Mouse (Mus musculus) spleen, adult 2 months (tissue): ENCODE data around the gene 1700102P08Rik. TPM values are rescaled to one million over a fixed set of nuclear protein-coding genes. Genes with fewer than 3 reads are reported as not detected.

Experiments used
- DNase-seq, 2 experiments: peaks; one replicate each; pipeline versions ENCODE4 v3.0.0 to v3.0.0-alpha.2; 2012 to 2021; ENCODE audit warnings: low spot score in 2 of 2, low read depth in 1 of 2
- H3K27ac ChIP-seq: fragments of 200-500 bp; 2 replicates; pipeline ENCODE4 v1.5.1; 2012; ENCODE audit warnings: low read length, inconsistent platforms; ENCODE audit not compliant: insufficient read depth
- H3K27me3 ChIP-seq: fragments of 200-500 bp; 2 replicates; pipeline ENCODE4 v1.6.1; 2012; ENCODE audit warnings: mild to moderate bottlenecking, moderate library complexity, low read length, inconsistent platforms; ENCODE audit not compliant: control insufficient read depth, insufficient read depth
- H3K36me3 ChIP-seq: fragments of 200-500 bp; 2 replicates; pipeline ENCODE4 v1.6.1; 2012; ENCODE audit warnings: mild to moderate bottlenecking, low read length, inconsistent platforms; ENCODE audit not compliant: control insufficient read depth, insufficient read depth
- H3K4me1 ChIP-seq: fragments of 200-500 bp; 2 replicates; pipeline ENCODE4 v1.6.1; 2011; ENCODE audit warnings: inconsistent platforms; ENCODE audit not compliant: control insufficient read depth, insufficient read depth, insufficient read length
- H3K4me3 ChIP-seq: fragments of 200-500 bp; 2 replicates; pipeline ENCODE4 v1.5.1; 2011; ENCODE audit warnings: mild to moderate bottlenecking, inconsistent platforms; ENCODE audit not compliant: insufficient read depth, insufficient read length; ENCODE audit errors: extremely low read depth
- CTCF ChIP-seq: fragments of 200-500 bp; IDR thresholded peaks from 2 replicates; pipeline ENCODE4 v1.5.1; 2011; ENCODE audit warnings: mild to moderate bottlenecking, inconsistent platforms; ENCODE audit not compliant: insufficient read depth, insufficient read length, insufficient replicate concordance; ENCODE audit errors: extremely low read depth
- POLR2A ChIP-seq: fragments of 200-500 bp; IDR thresholded peaks from 2 replicates; pipeline ENCODE4 v1.6.1; 2011; ENCODE audit warnings: low read depth, low read length, inconsistent platforms
- WGBS: fragments of 180-500 bp; shearing (Covaris S2); methylation state at CpG from one replicate; pipeline ENCODE4 v1.1.7; 2018; 5-methylcytosine and 5-hydroxymethylcytosine counted together
- polyA plus RNA-seq: library from polyadenylated mRNA; depleted of rRNA; stranded (reverse); fragments of >200 nt; gene quantifications from 2 replicates; pipeline ENCODE4 v1.2.3, GENCODE M21; 2012

Gene 1700102P08Rik
- polyA plus RNA-seq, 1 experiment: 0.49 TPM

DNA sequence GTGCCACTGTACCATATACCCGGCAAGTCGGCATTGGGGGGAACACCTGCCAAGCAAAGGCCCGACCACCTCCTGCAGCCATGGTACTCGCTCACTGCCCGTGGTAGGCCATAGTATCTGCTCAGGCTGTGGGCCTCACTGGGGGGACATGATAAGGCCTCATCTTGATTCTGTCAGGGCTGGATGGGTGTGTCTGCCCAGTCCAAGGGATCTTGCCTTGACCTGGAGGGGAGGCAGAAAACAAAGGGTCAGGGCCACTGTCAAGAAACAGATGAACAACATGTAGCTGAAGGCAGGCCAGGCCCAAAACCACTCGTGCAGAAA, 58.5 kb downstream of the 1700102P08Rik start:
- 76% methylated on average over 6 of the region's 6 CpGs for WGBS
- Histone ChIP-seq H3K27me3 (no peaks in the 10 kb centered on the region), H3K27ac (no peak overlapping the region), H3K4me3 (no peak overlapping the region), H3K36me3 (no peaks in the 10 kb centered on the region), H3K4me1 (peaks cover 6% of the 10 kb centered on the region; the same call in 1 of the 2 replicates)
- no peak for TF ChIP-seq CTCF
- TF ChIP-seq POLR2A: no peak
- DNase-seq: no peak

DNA sequence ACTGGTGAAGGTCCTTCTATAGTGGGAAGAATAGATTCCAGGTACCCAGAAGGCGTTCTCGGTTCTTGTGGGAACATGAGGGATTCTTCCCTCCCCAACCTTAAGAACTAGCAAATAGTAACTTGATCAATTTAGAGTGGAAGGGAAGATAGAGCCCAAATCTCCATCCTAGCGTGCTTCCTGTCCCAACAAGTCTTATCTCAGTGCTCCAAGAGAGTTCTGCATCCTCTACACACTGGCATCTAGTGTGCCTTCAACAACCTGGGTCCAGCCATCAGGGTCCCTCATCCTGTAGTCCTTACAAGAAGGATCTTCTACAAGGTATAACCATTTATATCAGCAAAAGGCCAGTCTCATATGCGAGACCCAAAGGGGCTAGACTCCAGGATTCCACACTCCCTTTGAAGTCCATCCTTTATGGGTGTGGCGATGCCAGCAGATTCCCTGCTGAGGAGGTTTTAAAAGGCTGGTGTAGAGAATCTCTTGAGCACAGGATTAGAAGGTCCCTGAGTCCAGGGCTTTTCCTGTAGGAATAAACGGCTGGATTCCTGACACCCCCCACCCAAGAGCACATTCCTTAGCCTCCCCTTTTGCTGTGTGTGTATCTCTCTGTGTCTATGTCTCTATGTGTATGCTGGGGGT, 59.0 kb downstream of the 1700102P08Rik start:
- H3K36me3 ChIP-seq: no peaks in the 10 kb centered on the region
- 81% methylated on average over 6 of the region's 6 CpGs for WGBS
- H3K27ac ChIP-seq: no peak overlapping the region
- H3K4me3 ChIP-seq: 0 out of 2 replicates have a peak overlapping the region, but pooled peaks have one; percentile 57
- peaks cover 6% of the 10 kb centered on the region; the same call in 1 of the 2 replicates for H3K4me1 ChIP-seq
- DNase-seq: no peak
- TF ChIP-seq POLR2A: no peak
- no peak for TF ChIP-seq CTCF
- no peaks in the 10 kb centered on the region for H3K27me3 ChIP-seq

DNA sequence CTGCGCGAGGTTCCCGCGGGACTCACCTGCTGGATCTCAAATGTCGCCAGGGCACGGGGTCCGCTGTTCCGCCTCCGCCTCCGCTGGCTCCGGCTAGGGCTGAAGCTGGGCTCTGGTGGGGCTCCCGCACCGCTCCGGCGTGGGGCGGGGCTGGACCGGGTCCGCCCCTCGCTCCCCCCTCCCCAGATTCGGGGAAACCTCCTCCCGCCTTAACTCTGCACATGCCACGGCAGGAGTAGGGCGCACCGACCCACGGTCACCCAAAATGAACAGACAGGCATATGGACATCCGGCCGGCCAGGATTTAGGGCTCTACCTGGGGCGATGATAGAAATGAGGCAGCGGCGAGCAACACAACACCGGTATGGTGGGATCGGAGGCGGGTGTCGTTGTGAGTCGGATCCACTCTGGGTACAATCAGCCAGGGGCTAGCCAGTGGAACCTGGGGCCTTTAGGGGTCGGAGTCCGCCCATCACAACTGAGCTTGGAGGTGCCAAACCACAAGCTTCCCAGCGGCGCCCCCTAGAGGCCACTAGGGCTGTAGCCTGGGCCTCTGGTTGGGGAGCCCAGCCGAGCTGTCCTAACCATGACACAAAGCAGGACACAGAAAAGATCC, 59.8 kb downstream of the 1700102P08Rik start:
- Histone ChIP-seq H3K27ac (no peak overlapping the region), H3K4me3 (peak overlapping the region; percentile 57), H3K4me1 (peaks cover 6% of the 10 kb centered on the region; the same call in 1 of the 2 replicates), H3K27me3 (no peaks in the 10 kb centered on the region), H3K36me3 (no peaks in the 10 kb centered on the region)
- peak; percentile 77 for TF ChIP-seq CTCF
- no peak for TF ChIP-seq POLR2A
- 2% methylated on average over 39 of the region's 40 CpGs for WGBS
- peak; percentile 59 to 84 for DNase-seq

DNA sequence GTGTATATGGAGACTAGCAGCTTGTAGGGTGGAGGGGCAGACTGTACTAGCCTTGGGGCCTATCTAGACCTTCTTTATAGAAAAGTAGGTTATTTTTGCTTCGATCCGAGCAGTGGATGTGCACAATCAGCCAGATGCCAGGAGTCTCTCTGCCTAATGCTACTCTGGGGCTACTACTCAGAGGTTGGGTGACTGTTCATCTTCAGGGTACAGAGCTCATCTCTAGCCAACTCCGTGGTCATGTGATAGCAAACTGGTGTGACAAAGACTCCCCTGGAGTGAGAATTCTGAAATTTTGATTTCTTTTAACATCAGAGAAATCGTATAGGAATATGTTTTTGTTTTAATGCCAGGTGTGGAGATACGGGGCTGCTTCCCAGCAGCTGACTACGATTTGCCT, 60.3 kb downstream of the 1700102P08Rik start:
- no peak overlapping the region for H3K27ac ChIP-seq
- no peaks in the 10 kb centered on the region for H3K36me3 ChIP-seq
- H3K27me3 ChIP-seq: no peaks in the 10 kb centered on the region
- H3K4me3 ChIP-seq: no peak overlapping the region
- WGBS: 60% methylated on average over 6 of the region's 6 CpGs
- peaks cover 6% of the 10 kb centered on the region; the same call in 1 of the 2 replicates for H3K4me1 ChIP-seq
- TF ChIP-seq CTCF (no peak), POLR2A (no peak)
- DNase-seq: no peak

DNA sequence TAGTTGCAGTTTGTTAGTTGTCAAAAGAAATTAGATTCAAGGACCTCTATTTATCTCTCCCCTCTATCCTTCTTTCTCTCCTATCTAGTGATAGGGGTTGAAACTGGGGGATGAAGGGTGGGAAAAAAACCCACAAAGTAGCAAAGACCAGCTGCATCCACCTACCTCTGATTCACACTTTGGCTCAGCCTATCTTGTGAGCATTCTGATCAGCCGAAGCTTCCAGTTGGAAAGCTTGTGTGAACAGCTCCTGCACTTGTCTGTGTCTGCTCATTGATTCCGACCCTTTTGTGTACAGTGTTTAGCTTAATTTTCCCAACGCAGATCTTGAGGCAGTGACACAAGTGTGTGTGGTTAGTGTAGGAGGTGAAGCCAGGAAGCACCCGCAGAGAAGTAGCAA, 60.9 kb downstream of the 1700102P08Rik start:
- 57% methylated on average over 4 of the region's 4 CpGs for WGBS

DNA sequence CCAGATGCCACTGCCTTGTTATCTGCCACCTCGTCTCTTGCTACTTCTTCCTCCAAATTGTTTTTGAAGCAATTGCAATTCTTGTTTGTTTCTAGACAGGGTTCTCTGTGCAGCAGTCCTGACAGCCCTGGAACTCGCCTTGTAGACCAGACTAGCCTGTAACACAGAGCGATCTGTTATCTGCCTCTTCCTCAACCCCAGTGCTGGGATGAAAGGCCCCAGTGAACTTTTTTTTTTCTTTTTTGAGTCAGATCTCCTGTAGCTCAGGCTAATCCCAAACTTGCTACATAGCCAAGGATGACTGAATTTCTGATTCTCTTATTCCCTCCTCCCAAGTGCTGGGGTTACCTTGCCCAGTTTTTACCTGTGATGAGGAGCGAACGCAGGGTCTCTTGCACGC, 61.8 kb downstream of the 1700102P08Rik start:
- 89% methylated on average over 6 of the region's 6 CpGs for WGBS
- Histone ChIP-seq H3K27me3 (no peaks in the 10 kb centered on the region), H3K4me1 (peaks cover 6% of the 10 kb centered on the region; the same call in 1 of the 2 replicates), H3K27ac (no peak overlapping the region), H3K4me3 (no peak overlapping the region), H3K36me3 (no peaks in the 10 kb centered on the region)
- TF ChIP-seq POLR2A (no peak), CTCF (no peak)
- no peak for DNase-seq

More for the DNA sequence above, 60.9 kb downstream of the 1700102P08Rik start:
- Histone ChIP-seq H3K27me3 (no peaks in the 10 kb centered on the region), H3K27ac (no peak overlapping the region), H3K4me3 (no peak overlapping the region), H3K4me1 (peaks cover 6% of the 10 kb centered on the region; the same call in 1 of the 2 replicates), H3K36me3 (no peaks in the 10 kb centered on the region)
- no peak for DNase-seq
- TF ChIP-seq POLR2A: no peak
- TF ChIP-seq CTCF: no peak

DNA sequence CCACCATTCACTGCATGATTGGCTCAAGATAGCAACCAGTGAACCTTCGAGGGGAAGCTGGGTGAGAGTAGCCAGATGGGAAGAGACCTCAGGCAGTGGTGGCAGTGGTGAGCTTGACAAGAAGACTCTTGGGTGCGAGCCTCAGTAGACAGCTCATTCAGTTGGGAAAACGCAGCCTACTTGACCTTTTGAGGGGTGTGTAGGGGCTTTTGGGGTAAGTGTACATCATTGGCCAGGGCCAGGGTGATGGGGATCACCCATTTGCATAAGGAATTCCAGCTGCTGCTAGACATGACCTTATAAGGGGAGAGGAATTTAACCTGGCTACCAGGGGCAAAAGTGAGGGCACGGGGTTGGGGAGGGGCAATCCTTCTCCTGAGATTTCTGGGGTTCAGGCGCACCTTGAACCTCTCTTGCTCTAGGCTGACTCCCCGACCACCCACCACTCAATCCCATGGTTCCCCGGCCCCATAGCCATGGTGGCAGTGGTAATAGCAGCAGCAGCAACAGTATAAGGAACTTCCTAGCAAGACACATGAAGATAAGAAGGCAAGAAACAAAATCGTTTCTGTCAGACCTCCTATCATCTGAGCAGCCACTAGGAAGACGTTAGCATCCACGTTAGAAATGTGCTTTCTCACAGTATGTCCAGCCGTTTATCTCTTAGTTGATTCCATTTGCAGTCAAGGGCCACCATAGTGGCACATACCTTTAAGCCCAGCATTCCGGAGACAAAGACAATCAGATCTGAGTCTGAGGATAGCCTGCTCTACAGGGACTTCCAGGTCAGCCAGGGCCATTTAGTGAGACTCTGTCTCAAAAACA, 63.4 kb downstream of the 1700102P08Rik start:
- DNase-seq: no peak
- 77% methylated on average over 12 of the region's 12 CpGs for WGBS
- Histone ChIP-seq H3K4me3 (no peak overlapping the region), H3K36me3 (no peaks in the 10 kb centered on the region), H3K27ac (no peak overlapping the region), H3K27me3 (no peaks in the 10 kb centered on the region), H3K4me1 (peaks cover 8% of the 10 kb centered on the region; the same call in 1 of the 2 replicates)
- TF ChIP-seq CTCF: no peak
- TF ChIP-seq POLR2A: no peak
